Mouse (Mus musculus) gastrocnemius, postnatal 25 days (tissue): ENCODE data around the gene Dmrtb1. TPM values are rescaled to one million over a fixed set of nuclear protein-coding genes. Genes with fewer than 3 reads are reported as not detected.

Source experiments
- microRNA-seq, 2 experiments: library from miRNA; unstranded; fragments of <30 nt; microRNA quantifications; one replicate each; pipeline ENCODE4 v1.2.0; 2021; ENCODE audit warnings: borderline replicate concordance in 2 of 2
- total RNA-seq, 2 experiments: library from RNA; stranded (reverse); gene quantifications; 1 replicate in 1 of 2; 2 replicates in 1 of 2; pipeline ENCODE4 v1.2.3; 2021

The Dmrtb1 gene
- total RNA-seq, 2 experiments from 2014 or later: not detected

Small RNAs within 50 kb of the gene (microRNA-seq; reads per million reads assigned to microRNA genes)
- gene Gm25123: 0 reads per million in 2 experiments

Other genes with a start within 250 kb of the Dmrtb1 start
- gene Glis1, start 249.6 kb downstream of the Dmrtb1 start, total RNA-seq: not detected
- gene Lrp8, start 118.0 kb upstream of the Dmrtb1 start, total RNA-seq: under 1 TPM in 1 of 2 experiments, not detected in 1; 0.29 TPM
- gene Magoh, start 195.5 kb upstream of the Dmrtb1 start, total RNA-seq: 10 to 100 TPM; 19.9 to 25.8 TPM
- gene 0610037L13Rik, start 205.6 kb upstream of the Dmrtb1 start, total RNA-seq: 10 to 100 TPM; 43.6 to 48.4 TPM
- 10 to 100 TPM; 61.0 to 66.6 TPM for gene Cpt2, start 239.4 kb upstream of the Dmrtb1 start, total RNA-seq